Mouse (Mus musculus) sigmoid colon, adult 10 weeks (tissue): ENCODE data around the gene Rps18. TPM values are rescaled to one million over a fixed set of nuclear protein-coding genes. Genes with fewer than 3 reads are reported as not detected.

Experiments
- polyA plus RNA-seq: library from polyadenylated mRNA; stranded (reverse); fragments of 350-450 nt; fragmentation: Illumina TruSeq; extraction: RNeasy Lipid Tissue Mini Kit (QIAGEN cat#74804); gene quantifications from one replicate; pipeline ENCODE4 v1.2.3, GENCODE M21; 2014; ENCODE audit warnings: low read depth, low replicate concordance

Gene Rps18
- 34.2 TPM for polyA plus RNA-seq

GRCm38 (mm10) chr17:33955555-33956214 lies at the start of gene Rps18, which contains the start of gene Vps52:
Gene Rps18, minus strand, starts transcription at chr17:33956001.
Gene Vps52, plus strand, starts transcription at chr17:33955812.

GRCm38 (mm10) chr17:34000150-34000537 lies 44.3 kb upstream of the Rps18 start, which contains the start of gene H2-K1:
Gene H2-K1, minus strand, starts transcription at chr17:34000347.

GRCm38 (mm10) chr17:33951021-33951946 lies 4.5 kb downstream of the Rps18 start, which contains the start of gene B3galt4:
Gene B3galt4, minus strand, starts transcription at chr17:33951488.

GRCm38 (mm10) chr17:33940206-33940805 lies 15.5 kb downstream of the Rps18 start, which contains the start of the genes Pfdn6 and Wdr46:
Gene Pfdn6, minus strand, starts transcription at chr17:33940343.
Gene Wdr46, plus strand, starts transcription at chr17:33940660.

GRCm38 (mm10) chr17:33929371-33930279 lies 26.2 kb downstream of the Rps18 start, which contains the start of gene Rgl2:
Gene Rgl2, plus strand, starts transcription at chr17:33929543.

GRCm38 (mm10) chr17:33915671-33916250 lies 40.0 kb downstream of the Rps18 start, which contains the start of the genes Tapbp and Zbtb22:
Gene Tapbp, plus strand, starts transcription at chr17:33915899.
Gene Zbtb22, plus strand, starts transcription at chr17:33915904.

GRCm38 (mm10) chr17:33909077-33909868 lies 46.5 kb downstream of the Rps18 start, which contains the start of gene Daxx:
Gene Daxx, plus strand, starts transcription at chr17:33909414.

GRCm38 (mm10) chr17:33904835-33905234 lies 51.0 kb downstream of the Rps18 start, which contains the start of gene Platr17:
Gene Platr17, plus strand, starts transcription at chr17:33905135.

Other genes with a start within 250 kb of the Rps18 start
- 26.0 TPM for gene March2, start 237.3 kb downstream of the Rps18 start, polyA plus RNA-seq
- 27.5 TPM for gene Rab11b, start 195.5 kb downstream of the Rps18 start, polyA plus RNA-seq
- 1.0 TPM for gene Angptl4, start 174.2 kb downstream of the Rps18 start, polyA plus RNA-seq
- gene Kank3, start 145.5 kb downstream of the Rps18 start, polyA plus RNA-seq, result 5.3 TPM
- 77.1 TPM for gene Rps28, start 131.4 kb downstream of the Rps18 start, polyA plus RNA-seq
- gene Ndufa7, start 131.4 kb downstream of the Rps18 start, polyA plus RNA-seq, result 28.2 TPM
- gene Cd320, start 112.9 kb downstream of the Rps18 start, polyA plus RNA-seq, result 5.6 TPM
- not detected for gene Gm7029, start 82.2 kb downstream of the Rps18 start, polyA plus RNA-seq
- not detected for gene Kifc1, start 65.3 kb downstream of the Rps18 start, polyA plus RNA-seq
- gene Platr17, start 50.9 kb downstream of the Rps18 start, polyA plus RNA-seq, result not detected
- gene Daxx, start 46.6 kb downstream of the Rps18 start, polyA plus RNA-seq, result 6.5 TPM
- 54.8 TPM for gene Tapbp, start 40.1 kb downstream of the Rps18 start, polyA plus RNA-seq
- 1.8 TPM for gene Zbtb22, start 40.1 kb downstream of the Rps18 start, polyA plus RNA-seq
- 8.0 TPM for gene Rgl2, start 26.5 kb downstream of the Rps18 start, polyA plus RNA-seq
- gene Pfdn6, start 15.7 kb downstream of the Rps18 start, polyA plus RNA-seq, result 8.4 TPM
- gene Wdr46, start 15.3 kb downstream of the Rps18 start, polyA plus RNA-seq, result 0.25 TPM
- gene B3galt4, start 4.5 kb downstream of the Rps18 start, polyA plus RNA-seq, result 0.38 TPM
- 4.8 TPM for gene Vps52, start 189 bp downstream of the Rps18 start, polyA plus RNA-seq
- gene H2-K1, start 44.3 kb upstream of the Rps18 start, polyA plus RNA-seq, result 407 TPM
- 1.8 TPM for gene Ring1, start 68.7 kb upstream of the Rps18 start, polyA plus RNA-seq
- 1.2 TPM for gene H2-Ke6, start 72.1 kb upstream of the Rps18 start, polyA plus RNA-seq
- gene Slc39a7, start 75.7 kb upstream of the Rps18 start, polyA plus RNA-seq, result 0.88 TPM
- 1.5 TPM for gene Rxrb, start 75.8 kb upstream of the Rps18 start, polyA plus RNA-seq
- gene Col11a2, start 83.4 kb upstream of the Rps18 start, polyA plus RNA-seq, result 0.19 TPM
- gene H2-Oa, start 136.3 kb upstream of the Rps18 start, polyA plus RNA-seq, result not detected
- 1.8 TPM for gene H2-DMa, start 163.5 kb upstream of the Rps18 start, polyA plus RNA-seq
- gene Brd2, start 166.6 kb upstream of the Rps18 start, polyA plus RNA-seq, result 212 TPM
- 6.1 TPM for gene H2-DMb2, start 187.3 kb upstream of the Rps18 start, polyA plus RNA-seq
- gene H2-DMb1, start 197.1 kb upstream of the Rps18 start, polyA plus RNA-seq, result 6.3 TPM
- 4.0 TPM for gene Tap1, start 231.6 kb upstream of the Rps18 start, polyA plus RNA-seq
- 7.7 TPM for gene Psmb9, start 231.8 kb upstream of the Rps18 start, polyA plus RNA-seq
- 4.4 TPM for gene Psmb8, start 241.7 kb upstream of the Rps18 start, polyA plus RNA-seq
- not detected for gene Tap2, start 247.5 kb upstream of the Rps18 start, polyA plus RNA-seq